Mouse (Mus musculus): ENCODE results near the gene Cdh18.

Cdh18 gene

DNA sequence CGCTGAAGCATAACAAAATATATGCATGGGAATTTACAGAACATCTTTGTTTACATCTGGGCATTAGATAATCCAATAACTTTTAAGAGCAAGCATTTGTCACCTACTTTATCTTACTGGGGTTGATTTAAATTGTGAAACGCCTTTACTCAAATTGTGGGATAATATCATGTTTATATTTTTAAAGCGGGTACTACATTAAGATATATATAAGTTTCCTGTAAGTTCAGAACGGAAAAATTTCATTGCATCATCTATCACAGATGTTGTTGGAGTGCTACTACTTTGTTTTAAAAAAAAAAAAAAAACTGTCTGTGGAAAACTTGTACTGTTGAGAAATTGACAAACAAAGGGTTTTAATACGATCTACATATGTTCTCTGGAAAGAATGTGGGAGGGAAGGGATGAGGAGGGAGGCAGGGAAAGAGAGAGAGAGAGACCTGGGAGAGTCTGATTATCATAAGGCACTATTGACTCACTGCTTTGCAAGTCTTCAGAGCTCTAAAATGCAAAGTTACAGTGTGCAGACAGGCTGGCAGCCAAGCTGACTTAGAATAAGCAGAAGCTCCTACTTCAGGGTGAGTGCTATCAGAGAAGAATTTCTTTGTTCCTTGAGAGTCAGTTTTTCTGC lies 867.7 kb downstream of the Cdh18 start:
- Histone ChIP-seq H3K27me3 (ENCODE audit: control insufficient read depth, insufficient read depth, low read length, poor library complexity, severe bottlenecking) (no peaks in the 10 kb centered on the region), H3K36me3 (ENCODE audit: control insufficient read depth, insufficient read depth, low read length, poor library complexity, severe bottlenecking) (no peaks in the 10 kb centered on the region)
- DNase-seq (ENCODE audit: low read depth, low spot score), result no peak

DNA sequence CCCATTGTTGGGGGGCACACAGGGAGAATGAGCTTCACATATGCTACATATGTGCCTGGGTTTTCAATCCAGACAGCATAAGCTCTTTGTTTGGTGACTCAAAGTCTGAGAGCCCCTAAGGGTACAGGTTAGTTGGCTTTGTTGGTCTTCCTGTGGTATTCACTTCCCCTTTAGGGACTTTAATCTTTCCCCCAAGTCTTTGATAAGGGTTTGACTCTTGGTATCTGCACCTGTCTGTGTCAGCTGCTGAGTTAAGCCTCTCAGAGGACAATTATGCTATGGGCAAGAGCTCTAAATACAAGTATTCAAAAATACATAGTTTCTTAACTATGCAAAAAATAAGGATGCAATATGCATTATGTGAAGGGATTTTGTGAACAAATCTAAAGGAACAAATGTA lies 869.3 kb downstream of the Cdh18 start:
- Histone ChIP-seq H3K36me3 (ENCODE audit: control insufficient read depth, insufficient read depth, low read length, poor library complexity, severe bottlenecking) (no peaks in the 10 kb centered on the region), H3K27me3 (ENCODE audit: control insufficient read depth, insufficient read depth, low read length, poor library complexity, severe bottlenecking) (no peaks in the 10 kb centered on the region)
- no peak for DNase-seq (ENCODE audit: low read depth, low spot score)

DNA sequence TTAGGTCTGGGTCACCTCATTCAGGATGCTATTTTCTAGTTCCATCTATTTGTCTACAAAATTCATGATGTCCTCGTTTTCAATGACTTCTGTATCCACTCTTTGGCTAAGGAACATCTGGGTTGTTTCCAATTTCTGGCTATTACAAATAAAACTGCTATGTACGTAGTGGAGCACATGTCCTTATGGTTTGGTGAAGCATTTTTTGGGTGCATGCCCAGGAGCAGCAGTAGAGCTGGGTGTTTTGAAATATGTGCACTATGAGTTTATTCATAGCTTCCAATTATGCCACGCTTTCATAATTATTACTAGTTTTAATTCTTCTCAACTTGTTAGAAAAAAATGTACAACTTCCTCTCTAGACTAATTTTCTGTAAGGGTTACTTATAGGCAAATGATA lies 871.2 kb downstream of the Cdh18 start:
- DNase-seq (ENCODE audit: low read depth, low spot score), result no peak
- no peaks in the 10 kb centered on the region for H3K36me3 ChIP-seq (ENCODE audit: control insufficient read depth, insufficient read depth, low read length, poor library complexity, severe bottlenecking)
- H3K27me3 ChIP-seq (ENCODE audit: control insufficient read depth, insufficient read depth, low read length, poor library complexity, severe bottlenecking), result no peaks in the 10 kb centered on the region

DNA sequence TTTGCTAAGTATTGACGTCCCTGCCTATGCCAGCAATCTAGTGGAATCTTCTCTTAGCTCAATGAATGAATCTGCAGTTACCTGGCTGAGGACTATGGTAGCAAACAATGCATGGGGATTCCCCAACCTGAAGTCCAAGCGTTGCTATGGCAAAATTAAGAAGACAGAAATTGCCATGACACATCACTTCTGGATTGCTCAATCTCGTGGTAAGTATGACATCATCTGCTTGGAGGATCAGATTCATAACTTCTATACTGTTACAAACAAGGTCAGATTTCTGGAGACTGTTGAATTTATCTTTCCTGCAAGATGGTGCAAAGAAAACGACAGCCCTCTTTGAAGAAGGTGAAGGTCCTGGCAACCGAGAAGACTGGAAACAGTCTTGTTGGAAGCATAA lies 881.2 kb downstream of the Cdh18 start:
- DNase-seq (ENCODE audit: low read depth, low spot score), result no peak
- Histone ChIP-seq H3K27me3 (ENCODE audit: control insufficient read depth, insufficient read depth, low read length, poor library complexity, severe bottlenecking) (no peaks in the 10 kb centered on the region), H3K36me3 (ENCODE audit: control insufficient read depth, insufficient read depth, low read length, poor library complexity, severe bottlenecking) (no peaks in the 10 kb centered on the region)

DNA sequence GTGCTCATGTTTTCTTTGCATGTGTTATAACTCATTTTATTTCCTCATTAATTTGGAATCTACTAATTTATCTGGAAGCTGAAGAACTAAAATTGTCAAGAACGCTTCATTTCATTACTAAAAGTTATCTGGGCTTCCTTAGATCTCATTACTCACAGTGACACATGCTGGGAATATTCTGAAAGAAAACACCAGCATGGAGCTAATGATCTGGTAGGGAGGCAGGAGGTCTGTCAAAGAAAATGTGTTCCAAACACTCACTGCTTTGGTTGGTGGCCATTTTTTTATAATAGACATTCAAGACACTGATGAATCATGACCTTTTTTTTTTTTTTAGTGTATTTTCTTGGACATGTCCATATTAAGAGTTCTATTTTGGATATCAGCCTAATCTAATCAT lies 899.7 kb downstream of the Cdh18 start:
- H3K27me3 ChIP-seq (ENCODE audit: control insufficient read depth, insufficient read depth, low read length, poor library complexity, severe bottlenecking), result 0 out of 2 replicates have a peak, but pooled peaks cover 1% of the 10 kb centered on the region
- no peaks in the 10 kb centered on the region for H3K36me3 ChIP-seq (ENCODE audit: control insufficient read depth, insufficient read depth, low read length, poor library complexity, severe bottlenecking)
- no peak for DNase-seq (ENCODE audit: low read depth, low spot score)

DNA sequence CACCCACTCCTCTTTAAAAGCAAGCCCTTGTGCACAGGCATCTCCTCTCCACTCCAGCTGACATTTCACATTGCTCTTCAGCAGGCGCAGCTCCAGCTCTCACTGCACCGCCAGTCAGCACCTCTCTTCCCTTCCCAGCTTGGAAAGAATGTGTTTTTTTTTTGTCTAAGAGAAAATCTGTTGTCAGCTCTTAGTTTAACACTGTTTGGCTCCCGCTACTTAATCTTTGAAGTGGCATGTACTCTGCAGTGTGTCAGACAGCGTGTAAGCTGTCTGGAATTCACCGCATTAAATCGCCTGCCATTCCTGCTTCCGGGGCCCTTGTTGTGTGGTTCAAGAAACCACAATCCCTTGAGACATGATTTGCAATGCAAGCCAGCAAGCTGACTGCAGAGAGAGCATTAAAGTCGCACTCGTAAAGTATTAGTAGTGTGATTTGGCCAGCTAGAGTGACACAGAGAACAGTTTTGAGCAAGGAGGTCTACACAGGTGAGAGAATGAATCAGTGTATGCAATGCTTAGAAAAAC lies 903.3 kb downstream of the Cdh18 start:
- DNase-seq (ENCODE audit: low read depth, low spot score), result no peak
- no peaks in the 10 kb centered on the region for H3K27me3 ChIP-seq (ENCODE audit: control insufficient read depth, insufficient read depth, low read length, poor library complexity, severe bottlenecking)

DNA sequence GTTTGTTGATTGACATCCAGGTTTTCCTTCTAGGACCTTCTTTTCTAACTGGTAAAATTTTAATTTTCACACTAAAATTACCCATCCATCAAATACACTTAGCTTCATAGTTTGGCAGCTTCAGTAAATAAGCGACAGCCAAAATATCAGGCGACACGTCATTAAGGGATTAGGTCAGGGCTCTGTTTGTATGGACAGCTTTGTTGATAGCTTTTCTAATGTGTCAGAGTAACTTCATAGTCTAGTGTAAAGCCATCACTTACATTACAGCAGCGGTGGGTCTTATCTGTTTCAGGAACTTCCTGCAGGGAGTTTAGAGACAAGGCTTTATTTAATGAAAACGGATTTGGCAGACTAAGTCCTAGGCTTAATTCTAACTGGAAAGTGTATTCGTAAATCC lies 904.5 kb downstream of the Cdh18 start:
- no peak for DNase-seq (ENCODE audit: low read depth, low spot score)
- Histone ChIP-seq H3K36me3 (ENCODE audit: control insufficient read depth, insufficient read depth, low read length, poor library complexity, severe bottlenecking) (no peaks in the 10 kb centered on the region), H3K27me3 (ENCODE audit: control insufficient read depth, insufficient read depth, low read length, poor library complexity, severe bottlenecking) (no peaks in the 10 kb centered on the region)

More for the DNA sequence above, 903.3 kb downstream of the Cdh18 start:
- no peaks in the 10 kb centered on the region for H3K36me3 ChIP-seq (ENCODE audit: control insufficient read depth, insufficient read depth, low read length, poor library complexity, severe bottlenecking)

DNA sequence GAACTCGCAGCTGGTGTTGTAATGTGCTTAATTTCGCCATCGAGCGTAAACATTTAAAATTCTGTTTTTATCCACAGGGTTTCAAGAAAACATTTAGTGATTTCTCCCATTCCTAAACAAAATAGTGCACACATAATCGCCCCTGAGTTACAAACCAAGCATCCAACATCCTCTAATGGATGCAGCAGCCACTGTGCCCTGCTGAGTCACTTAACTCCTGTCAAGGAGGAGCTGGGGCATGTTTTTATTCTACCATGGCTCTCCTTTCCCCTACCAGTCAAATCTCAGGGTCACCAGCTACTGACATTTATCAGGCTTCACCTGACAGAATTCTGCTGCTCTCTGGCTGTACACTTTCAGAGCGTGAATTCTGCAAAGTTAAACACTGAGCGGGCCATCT lies 906.5 kb downstream of the Cdh18 start:
- Histone ChIP-seq H3K27me3 (ENCODE audit: control insufficient read depth, insufficient read depth, low read length, poor library complexity, severe bottlenecking) (no peaks in the 10 kb centered on the region), H3K36me3 (ENCODE audit: control insufficient read depth, insufficient read depth, low read length, poor library complexity, severe bottlenecking) (no peaks in the 10 kb centered on the region)
- no peak for DNase-seq (ENCODE audit: low read depth, low spot score)

DNA sequence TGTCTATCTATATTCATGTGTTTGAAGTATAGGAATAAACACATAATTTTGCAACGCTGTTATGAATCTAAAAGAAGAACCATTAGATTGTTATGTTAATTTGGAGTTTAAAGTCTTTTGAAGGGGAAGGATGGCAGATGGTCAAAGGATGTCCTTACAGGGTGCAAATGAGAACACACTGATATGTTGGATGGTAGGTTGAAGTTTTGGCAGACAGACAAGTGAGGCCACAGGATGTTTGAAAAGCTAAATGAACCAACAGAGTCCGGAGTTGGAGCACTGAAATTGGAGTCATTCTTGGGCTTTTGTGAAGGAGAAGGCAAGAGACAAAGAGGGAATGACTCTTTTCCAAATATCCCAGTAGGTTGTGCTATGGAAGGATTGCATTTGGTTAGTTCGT lies 908.6 kb downstream of the Cdh18 start:
- H3K27me3 ChIP-seq (ENCODE audit: control insufficient read depth, insufficient read depth, low read length, poor library complexity, severe bottlenecking), result no peaks in the 10 kb centered on the region
- no peaks in the 10 kb centered on the region for H3K36me3 ChIP-seq (ENCODE audit: control insufficient read depth, insufficient read depth, low read length, poor library complexity, severe bottlenecking)
- no peak for DNase-seq (ENCODE audit: low read depth, low spot score)

DNA sequence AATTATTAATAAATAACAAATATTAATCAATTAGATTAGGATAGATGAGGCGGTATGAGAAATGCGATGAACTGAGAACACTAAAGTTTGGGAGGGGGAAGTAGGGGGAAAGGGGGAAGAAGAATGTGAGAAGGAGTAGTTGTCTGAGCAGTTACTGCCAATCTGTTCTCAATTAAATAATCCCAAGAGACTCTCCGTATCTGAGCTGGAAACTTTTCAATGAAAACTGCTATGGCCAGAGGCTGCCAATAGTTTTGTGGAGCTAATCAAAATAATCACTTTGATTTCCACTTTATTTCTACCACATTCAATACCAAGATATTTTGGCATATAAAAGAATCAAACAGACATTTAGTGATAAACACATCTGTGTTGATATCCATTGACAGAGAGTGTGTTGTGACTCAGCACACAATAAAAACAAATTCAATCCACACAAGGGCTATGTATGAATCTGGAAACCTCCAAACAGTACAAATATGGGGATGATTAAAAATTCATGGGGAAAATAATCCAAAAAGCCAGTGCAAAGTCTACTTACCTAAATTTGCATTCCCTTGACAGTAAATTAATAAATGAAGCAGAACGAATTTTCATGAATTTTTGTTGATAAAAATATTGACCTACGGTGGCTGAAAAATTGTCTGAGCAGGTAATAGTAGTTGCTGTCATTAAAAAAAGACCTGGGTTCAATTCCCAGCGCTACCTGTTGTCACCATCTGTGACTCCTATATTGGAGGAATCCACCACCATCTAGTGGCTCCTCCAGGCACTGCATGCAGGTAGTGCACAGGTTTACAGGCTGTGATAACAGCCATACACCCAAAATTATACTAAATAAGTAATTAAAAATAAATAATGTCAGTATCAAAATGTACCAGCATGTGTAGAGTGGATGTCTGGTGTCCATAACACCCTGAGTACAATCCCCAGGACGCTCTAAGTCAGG lies 922.0 kb downstream of the Cdh18 start:
- Histone ChIP-seq H3K27me3 (ENCODE audit: control insufficient read depth, insufficient read depth, low read length, poor library complexity, severe bottlenecking) (no peaks in the 10 kb centered on the region), H3K36me3 (ENCODE audit: control insufficient read depth, insufficient read depth, low read length, poor library complexity, severe bottlenecking) (no peaks in the 10 kb centered on the region)
- no peak for DNase-seq (ENCODE audit: low read depth, low spot score)

DNA sequence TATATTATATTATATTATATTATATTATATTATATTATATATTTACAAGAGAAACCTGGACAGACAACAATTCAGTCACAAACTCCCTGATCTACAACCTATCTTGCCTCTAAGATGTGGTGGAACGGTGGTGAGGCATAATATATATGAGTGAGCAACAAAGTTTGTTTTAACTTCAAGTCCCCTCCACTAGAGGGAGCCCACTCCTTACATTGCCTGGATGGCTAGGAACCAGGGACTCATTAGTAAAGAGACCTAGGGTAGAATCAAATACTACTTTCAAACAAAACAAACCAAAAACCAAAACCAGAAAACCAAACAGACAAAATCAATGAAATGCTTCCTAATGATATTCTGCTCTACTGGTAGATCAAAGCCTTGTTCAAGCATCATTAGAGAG lies 937.5 kb downstream of the Cdh18 start:
- Histone ChIP-seq H3K27me3 (ENCODE audit: control insufficient read depth, insufficient read depth, low read length, poor library complexity, severe bottlenecking) (no peaks in the 10 kb centered on the region), H3K36me3 (ENCODE audit: control insufficient read depth, insufficient read depth, low read length, poor library complexity, severe bottlenecking) (no peaks in the 10 kb centered on the region)
- no peak for DNase-seq (ENCODE audit: low read depth, low spot score)

DNA sequence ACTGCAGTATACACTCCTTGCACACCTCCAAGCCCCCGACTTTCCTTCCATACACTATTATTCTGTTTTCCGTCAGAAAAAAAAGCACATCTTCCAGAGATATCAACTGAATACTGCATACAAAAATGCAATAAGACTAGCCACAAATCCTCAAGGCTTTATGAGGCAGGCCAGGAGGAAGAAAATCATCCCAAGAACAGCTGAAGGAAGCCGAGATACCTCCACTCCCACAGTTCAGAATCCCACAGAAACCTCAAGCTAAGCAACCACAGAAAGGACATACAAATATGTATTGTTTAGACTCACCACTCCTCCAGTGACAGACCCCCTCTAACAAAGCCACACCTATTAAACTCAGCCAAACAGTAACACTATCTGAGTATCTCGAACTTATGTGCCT lies 957.7 kb downstream of the Cdh18 start:
- Histone ChIP-seq H3K36me3 (ENCODE audit: control insufficient read depth, insufficient read depth, low read length, poor library complexity, severe bottlenecking) (no peaks in the 10 kb centered on the region), H3K27me3 (ENCODE audit: control insufficient read depth, insufficient read depth, low read length, poor library complexity, severe bottlenecking) (no peaks in the 10 kb centered on the region)
- no peak for DNase-seq (ENCODE audit: low read depth, low spot score)

DNA sequence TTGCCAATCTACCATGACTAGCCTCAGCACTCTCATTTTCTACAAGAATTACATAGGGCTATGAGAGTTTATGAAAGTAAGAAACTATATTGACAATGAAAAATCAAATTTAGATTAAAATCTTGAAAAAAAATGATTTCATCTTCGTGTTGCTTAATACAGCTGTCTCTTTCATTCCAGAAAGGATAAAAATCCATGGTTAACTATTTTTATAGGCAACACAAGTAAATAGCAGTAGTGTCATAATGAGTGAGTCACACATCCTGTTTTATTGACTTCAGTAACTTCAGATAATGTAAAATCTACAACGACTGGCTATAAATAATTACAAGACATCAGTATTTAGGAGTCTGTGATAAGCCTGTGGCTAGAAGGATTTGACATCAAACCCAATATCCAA lies 960.9 kb downstream of the Cdh18 start:
- Histone ChIP-seq H3K27me3 (ENCODE audit: control insufficient read depth, insufficient read depth, low read length, poor library complexity, severe bottlenecking) (no peaks in the 10 kb centered on the region), H3K36me3 (ENCODE audit: control insufficient read depth, insufficient read depth, low read length, poor library complexity, severe bottlenecking) (no peaks in the 10 kb centered on the region)
- no peak for DNase-seq (ENCODE audit: low read depth, low spot score)

DNA sequence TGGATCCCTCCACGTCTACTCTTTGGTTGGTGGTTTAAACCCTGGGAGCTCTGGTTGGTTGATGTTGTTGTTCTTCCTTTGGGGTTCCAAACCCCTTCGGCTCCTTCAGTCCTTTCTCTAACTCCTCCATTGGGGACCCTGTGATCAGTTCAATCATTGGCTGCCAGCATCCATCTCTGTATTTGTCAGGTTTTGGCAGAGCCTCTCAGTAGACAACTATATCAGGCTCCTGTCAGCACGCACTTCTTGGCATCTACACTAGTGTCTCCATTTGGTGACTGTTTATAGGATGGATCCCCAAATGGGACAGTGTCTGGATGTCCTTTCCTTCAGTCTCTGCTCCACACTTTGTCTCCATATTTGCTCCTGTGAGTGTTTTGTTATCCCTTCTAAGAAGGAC lies 967.0 kb downstream of the Cdh18 start:
- no peak for DNase-seq (ENCODE audit: low read depth, low spot score)
- Histone ChIP-seq H3K27me3 (ENCODE audit: control insufficient read depth, insufficient read depth, low read length, poor library complexity, severe bottlenecking) (no peaks in the 10 kb centered on the region), H3K36me3 (ENCODE audit: control insufficient read depth, insufficient read depth, low read length, poor library complexity, severe bottlenecking) (no peaks in the 10 kb centered on the region)

DNA sequence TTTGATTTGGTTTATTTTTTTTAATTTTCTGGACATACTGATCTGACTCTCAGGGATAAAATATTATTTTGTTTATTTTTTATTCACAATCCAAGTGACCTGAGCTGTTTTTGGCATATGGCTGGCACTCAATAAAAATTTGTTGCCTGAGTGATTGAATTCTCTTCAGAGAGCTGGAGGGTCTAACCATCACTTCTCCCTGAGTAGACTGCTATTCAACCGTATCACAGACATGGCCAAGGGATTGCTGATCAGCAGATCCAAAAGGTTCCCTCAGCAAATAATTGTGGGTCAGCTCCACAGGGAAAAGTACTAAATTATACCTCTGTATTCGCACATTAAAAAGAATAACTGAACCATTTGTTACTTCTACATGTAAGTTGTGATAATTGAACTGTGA lies 969.3 kb downstream of the Cdh18 start:
- H3K27me3 ChIP-seq (ENCODE audit: control insufficient read depth, insufficient read depth, low read length, poor library complexity, severe bottlenecking), result no peaks in the 10 kb centered on the region
- no peak for DNase-seq (ENCODE audit: low read depth, low spot score)
- no peaks in the 10 kb centered on the region for H3K36me3 ChIP-seq (ENCODE audit: control insufficient read depth, insufficient read depth, low read length, poor library complexity, severe bottlenecking)
